Mouse (Mus musculus) bone marrow, adult 2 months (tissue): ENCODE measurements around the gene Cntn5.

Source experiments
- CTCF ChIP-seq: fragments of 200-500 bp; IDR thresholded peaks from 2 replicates; pipeline ENCODE4 v1.5.1; 2011; ENCODE audit warnings: low read length, control low read depth; ENCODE audit not compliant: control insufficient read depth, insufficient read depth
- POLR2A ChIP-seq: fragments of 200-500 bp; IDR thresholded peaks from 2 replicates; pipeline ENCODE4 v1.6.1; 2011; ENCODE audit warnings: low read depth, mild to moderate bottlenecking, control low read depth, low read length, borderline replicate concordance; ENCODE audit not compliant: control insufficient read depth

GRCm38 (mm10) chr9:10681646-10682045 lies 222.9 kb downstream of the Cntn5 start:
- TF ChIP-seq CTCF: no peak
- TF ChIP-seq POLR2A: no peak
